Mouse (Mus musculus): ENCODE measurements at regions not wholly inside any gene's neighbourhood (a gene's known extent, or its start where the extent isn't known, plus 50 kb on each side); places are given as distances from the start of the nearest gene placed in this dataset.

GRCm38 (mm10) chr4:142597214-142597613, 358.0 kb upstream of the Kazn start:
- TF ChIP-seq E2F4 (IDR thresholded peaks at IDR 0.05; ENCODE audit: insufficient replicate concordance, low read depth, low read length) (no peak), CTCF (conservative IDR thresholded peaks at IDR 0.05 in 1 of 2, IDR thresholded peaks at IDR 0.05 in 1 of 2; ENCODE audit: low read depth in 2 of 2, low read length in 2 of 2) (no peak), MXI1 (IDR thresholded peaks at IDR 0.05; ENCODE audit: low read depth, low read length) (no peak), HCFC1 (IDR thresholded peaks at IDR 0.05; ENCODE audit: low read depth, low read length) (no peak), TCF12 (IDR thresholded peaks at IDR 0.05; ENCODE audit: low read depth, low read length) (no peak), MYC (IDR thresholded peaks at IDR 0.05; ENCODE audit: low read depth, low read length) (no peak), GABPA (IDR thresholded peaks at IDR 0.05; ENCODE audit: insufficient replicate concordance, low read depth, low read length) (no peak), ZMIZ1 (IDR thresholded peaks at IDR 0.05; ENCODE audit: low read depth, low read length) (no peak), ETS1 (conservative IDR thresholded peaks at IDR 0.05; ENCODE audit: low read depth, low read length) (no peak), TBP (conservative IDR thresholded peaks at IDR 0.05; ENCODE audit: low read depth, low read length) (no peak)

Measured in CH12.LX (cell line).